Mouse (Mus musculus) forebrain, embryonic 12.5 days (tissue): ENCODE measurements around the gene Gm8994. TPM values are rescaled to one million over a fixed set of nuclear protein-coding genes. Genes with fewer than 3 reads are reported as not detected.
"Not testable (repeated sequence)": the region's sequence is repeated elsewhere in the genome, so short reads cannot be mapped to it uniquely, and the experiment has no call there.

Experiments
- ATAC-seq: fragments of 200-750 bp; cut with Nextera tagmentation; 2 replicates; pipeline ENCODE4 v1.8.0; 2017; ENCODE audit warnings: moderate TSS enrichment; ENCODE audit not compliant: low FRiP score
- H3K27ac ChIP-seq: fragments of 300-500 bp; sonication (generic); 2 replicates; pipeline ENCODE4 v1.5.1; 2016; ENCODE audit warnings: mild to moderate bottlenecking
- H3K27me3 ChIP-seq: fragments of 300-500 bp; sonication (generic); 2 replicates; pipeline ENCODE4 v1.6.1; 2016; ENCODE audit warnings: mild to moderate bottlenecking
- H3K36me3 ChIP-seq: fragments of 300-500 bp; sonication (generic); replicated peaks from 2 replicates; pipeline ENCODE4 v1.6.1; 2016; ENCODE audit warnings: mild to moderate bottlenecking
- H3K4me1 ChIP-seq: fragments of 300-500 bp; sonication (generic); 2 replicates; pipeline ENCODE4 v1.6.1; 2016
- H3K4me2 ChIP-seq: fragments of 300-500 bp; sonication (generic); 2 replicates; pipeline ENCODE4 v1.6.1; 2016; ENCODE audit warnings: mild to moderate bottlenecking, moderate library complexity
- H3K4me3 ChIP-seq: fragments of 300-500 bp; sonication (generic); replicated peaks from 2 replicates; pipeline ENCODE4 v1.5.1; 2016; ENCODE audit warnings: mild to moderate bottlenecking
- H3K9ac ChIP-seq: fragments of 300-500 bp; sonication (generic); 2 replicates; pipeline ENCODE4 v1.6.1; 2016; ENCODE audit warnings: mild to moderate bottlenecking
- H3K9me3 ChIP-seq: fragments of 300-500 bp; sonication (generic); 2 replicates; pipeline ENCODE4 v1.6.1; 2016
- WGBS: fragments of 180-500 bp; shearing (Covaris S2); methylation state at CpG from one replicate; pipeline ENCODE4 v1.1.7; 2016; 5-methylcytosine and 5-hydroxymethylcytosine counted together
- polyA plus RNA-seq: library from polyadenylated mRNA; unstranded; fragments of >200 nt; fragmentation: Nextera tagmentation; extraction: Ambion mirVana; gene quantifications from 2 replicates; pipeline ENCODE4 v1.2.1, GENCODE M21; 2016

Gene Gm8994
- polyA plus RNA-seq, result not detected in 2 replicates

- H3K4me2 ChIP-seq, H3K9me3 ChIP-seq, H3K4me3 ChIP-seq, H3K9ac ChIP-seq, H3K36me3 ChIP-seq, H3K27me3 ChIP-seq, ATAC-seq, H3K4me1 ChIP-seq, H3K27ac ChIP-seq: not testable (repeated sequence)
- 94% methylated on average over 4 of the region's 4 CpGs for WGBS
These were observed at the start of gene Gm8994 for GRCm38 (mm10) chr6:136327239-136327638. Gm8994 (plus strand) TSS chr6:136327539.

GRCm38 (mm10) chr6:136277685-136278084, 49.7 kb upstream of the Gm8994 start:
- no peak overlapping the region for H3K9ac ChIP-seq
- H3K27ac ChIP-seq, result no peak overlapping the region
- WGBS, result 86% methylated on average over 4 of the region's 4 CpGs
- no peaks in the 10 kb centered on the region for H3K9me3 ChIP-seq
- no peak for ATAC-seq
- no peaks in the 10 kb centered on the region for H3K4me1 ChIP-seq
- H3K4me2 ChIP-seq, result no peak overlapping the region
- no peak overlapping the region for H3K4me3 ChIP-seq
- H3K36me3 ChIP-seq, result no peaks in the 10 kb centered on the region
- H3K27me3 ChIP-seq, result no peaks in the 10 kb centered on the region

GRCm38 (mm10) chr6:136284565-136284964, 42.8 kb upstream of the Gm8994 start:
- H3K9ac ChIP-seq, result no peak overlapping the region
- no peak overlapping the region for H3K4me3 ChIP-seq
- ATAC-seq, result no peak
- no peak overlapping the region for H3K27ac ChIP-seq
- H3K4me2 ChIP-seq, result no peak overlapping the region
- no peaks in the 10 kb centered on the region for H3K27me3 ChIP-seq
- H3K9me3 ChIP-seq, result no peaks in the 10 kb centered on the region
- H3K4me1 ChIP-seq, result no peaks in the 10 kb centered on the region
- H3K36me3 ChIP-seq, result no peaks in the 10 kb centered on the region
- 80% methylated on average over 8 of the region's 8 CpGs for WGBS

- 85% methylated on average over 11 of the region's 11 CpGs for WGBS
- ATAC-seq, result no peak
- H3K4me1 ChIP-seq, result no peaks in the 10 kb centered on the region
- no peaks in the 10 kb centered on the region for H3K9me3 ChIP-seq
- no peak overlapping the region for H3K9ac ChIP-seq
- H3K27me3 ChIP-seq, result no peaks in the 10 kb centered on the region
- H3K27ac ChIP-seq, result no peak overlapping the region
- H3K4me3 ChIP-seq, result no peak overlapping the region
- H3K4me2 ChIP-seq, result no peak overlapping the region
- no peaks in the 10 kb centered on the region for H3K36me3 ChIP-seq
These were observed 41.2 kb upstream of the Gm8994 start for GRCm38 (mm10) chr6:136286180-136286579.

GRCm38 (mm10) chr6:136286589-136286988, 40.8 kb upstream of the Gm8994 start:
- Histone ChIP-seq H3K9ac (no peak overlapping the region), H3K36me3 (no peaks in the 10 kb centered on the region), H3K27me3 (no peaks in the 10 kb centered on the region), H3K4me1 (no peaks in the 10 kb centered on the region), H3K27ac (no peak overlapping the region), H3K9me3 (no peaks in the 10 kb centered on the region), H3K4me2 (no peak overlapping the region), H3K4me3 (no peak overlapping the region)
- ATAC-seq, result no peak
- WGBS, result 78% methylated on average over 4 of the region's 4 CpGs

- H3K4me2 ChIP-seq, result no peak overlapping the region
- H3K4me1 ChIP-seq, result no peaks in the 10 kb centered on the region
- ATAC-seq, result no peak
- H3K36me3 ChIP-seq, result no peaks in the 10 kb centered on the region
- 97% methylated on average over 3 of the region's 3 CpGs for WGBS
- H3K4me3 ChIP-seq, result no peak overlapping the region
- H3K9ac ChIP-seq, result no peak overlapping the region
- no peak overlapping the region for H3K27ac ChIP-seq
- 0 out of 2 replicates have a peak, but pooled peaks cover 2% of the 10 kb centered on the region for H3K9me3 ChIP-seq
- no peaks in the 10 kb centered on the region for H3K27me3 ChIP-seq
These were observed 35.9 kb upstream of the Gm8994 start for GRCm38 (mm10) chr6:136291424-136291823.

- Histone ChIP-seq H3K27me3 (no peaks in the 10 kb centered on the region), H3K4me1 (no peaks in the 10 kb centered on the region), H3K9ac (no peak overlapping the region), H3K4me3 (no peak overlapping the region), H3K9me3 (0 out of 2 replicates have a peak, but pooled peaks cover 2% of the 10 kb centered on the region), H3K4me2 (no peak overlapping the region), H3K36me3 (no peaks in the 10 kb centered on the region), H3K27ac (no peak overlapping the region)
- no peak for ATAC-seq
- 83% methylated on average over 11 of the region's 11 CpGs for WGBS
These were observed 35.2 kb upstream of the Gm8994 start for GRCm38 (mm10) chr6:136291951-136292714.

- no peak overlapping the region for H3K27ac ChIP-seq
These were observed 33.6 kb upstream of the Gm8994 start for GRCm38 (mm10) chr6:136293700-136294099.

GRCm38 (mm10) chr6:136295821-136296220, 31.5 kb upstream of the Gm8994 start:
- Histone ChIP-seq H3K9me3 (0 out of 2 replicates have a peak, but pooled peaks cover 2% of the 10 kb centered on the region), H3K4me1 (no peaks in the 10 kb centered on the region), H3K9ac (no peak overlapping the region), H3K4me3 (no peak overlapping the region), H3K27ac (no peak overlapping the region), H3K27me3 (no peaks in the 10 kb centered on the region), H3K4me2 (no peak overlapping the region), H3K36me3 (no peaks in the 10 kb centered on the region)
- WGBS, result 78% methylated on average over 4 of the region's 4 CpGs
- no peak for ATAC-seq

More at GRCm38 (mm10) chr6:136293700-136294099, 33.6 kb upstream of the Gm8994 start:
- WGBS, result 86% methylated on average over 6 of the region's 6 CpGs
- no peak overlapping the region for H3K4me2 ChIP-seq
- no peaks in the 10 kb centered on the region for H3K27me3 ChIP-seq
- no peak overlapping the region for H3K4me3 ChIP-seq
- no peak for ATAC-seq
- H3K4me1 ChIP-seq, result no peaks in the 10 kb centered on the region
- H3K9me3 ChIP-seq, result 0 out of 2 replicates have a peak, but pooled peaks cover 2% of the 10 kb centered on the region
- no peak overlapping the region for H3K9ac ChIP-seq
- H3K36me3 ChIP-seq, result no peaks in the 10 kb centered on the region

GRCm38 (mm10) chr6:136296251-136296650, 31.1 kb upstream of the Gm8994 start:
- no peak for ATAC-seq

GRCm38 (mm10) chr6:136303514-136303913, 23.8 kb upstream of the Gm8994 start:
- Histone ChIP-seq H3K4me1 (0 out of 2 replicates have a peak, but pooled peaks cover 5% of the 10 kb centered on the region), H3K27ac (no peak overlapping the region), H3K27me3 (no peaks in the 10 kb centered on the region), H3K4me2 (no peak overlapping the region), H3K36me3 (no peaks in the 10 kb centered on the region), H3K9me3 (no peaks in the 10 kb centered on the region), H3K4me3 (no peak overlapping the region), H3K9ac (no peak overlapping the region)
- no peak for ATAC-seq

More at GRCm38 (mm10) chr6:136296251-136296650, 31.1 kb upstream of the Gm8994 start:
- Histone ChIP-seq H3K27me3 (no peaks in the 10 kb centered on the region), H3K9ac (no peak overlapping the region), H3K36me3 (no peaks in the 10 kb centered on the region), H3K9me3 (0 out of 2 replicates have a peak, but pooled peaks cover 2% of the 10 kb centered on the region), H3K4me3 (no peak overlapping the region), H3K4me1 (no peaks in the 10 kb centered on the region), H3K4me2 (no peak overlapping the region), H3K27ac (no peak overlapping the region)
- 86% methylated on average over 2 of the region's 2 CpGs for WGBS

- 76% methylated on average over 11 of the region's 11 CpGs for WGBS
- Histone ChIP-seq H3K4me2 (no peak overlapping the region), H3K9me3 (no peaks in the 10 kb centered on the region), H3K4me3 (no peak overlapping the region), H3K36me3 (no peaks in the 10 kb centered on the region), H3K27me3 (no peaks in the 10 kb centered on the region), H3K4me1 (0 out of 2 replicates have a peak, but pooled peaks cover 5% of the 10 kb centered on the region), H3K27ac (no peak overlapping the region), H3K9ac (no peak overlapping the region)
- ATAC-seq, result no peak
These were observed 22.9 kb upstream of the Gm8994 start for GRCm38 (mm10) chr6:136304369-136304988.
